Mouse (Mus musculus) induced T-regulatory cell, adult 2 months (primary cell): Measurements from ENCODE around the gene Socs4.

Source experiments
- DNase-seq: peaks from one replicate; pipeline ENCODE4 v3.0.0-alpha.2; 2012; ENCODE audit warnings: low read depth

Socs4 gene

GRCm38 (mm10) chr14:47341811-47342291 lies 65.1 kb downstream of the Socs4 start:
- DNase-seq: no peak
